Mouse (Mus musculus): ENCODE measurements at regions not wholly inside any gene's neighbourhood (a gene's known extent, or its start where the extent isn't known, plus 50 kb on each side); places are given as distances from the start of the nearest gene placed in this dataset.

GRCm38 (mm10) chr15:49335523-49336040, 4549.1 kb upstream of the Gm7489 start:
- no peaks in the 10 kb centered on the region for H3K27me3 ChIP-seq (ENCODE audit: control insufficient read depth, insufficient read depth, low read length)
- ATAC-seq (replicated peaks; ENCODE audit: insufficient number of reproducible peaks, low FRiP score, low TSS enrichment, low read depth) (no peak), DNase-seq (ENCODE audit: low spot score) (no peak)
- no peak overlapping the region for H3K9ac ChIP-seq (replicated peaks; ENCODE audit: low read length)
- H3K4me1 ChIP-seq (ENCODE audit: control insufficient read depth, insufficient read depth, low read length), result no peaks in the 10 kb centered on the region
- no peaks in the 10 kb centered on the region for H3K9me3 ChIP-seq (replicated peaks; ENCODE audit: control insufficient read depth, low read length)
- no peak overlapping the region for H3K4me3 ChIP-seq (ENCODE audit: low read depth, low read length)
- no peak overlapping the region for H3K4me2 ChIP-seq (ENCODE audit: low read depth, low read length)
- no peak overlapping the region for H3K27ac ChIP-seq (replicated peaks; ENCODE audit: low read depth, low read length)
- WGBS, result 82% methylated on average over 2 of the region's 2 CpGs
- H3K36me3 ChIP-seq (replicated peaks; ENCODE audit: control insufficient read depth, insufficient read depth, low read depth, low read length), result no peaks in the 10 kb centered on the region

GRCm38 (mm10) chr15:49347029-49347428, 4537.7 kb upstream of the Gm7489 start:
- DNase-seq (ENCODE audit: low spot score) (no peak), ATAC-seq (replicated peaks; ENCODE audit: insufficient number of reproducible peaks, low FRiP score, low TSS enrichment, low read depth) (no peak)
- 88% methylated on average over 1 of the region's 1 CpGs for WGBS
- no peaks in the 10 kb centered on the region for H3K4me1 ChIP-seq (ENCODE audit: control insufficient read depth, insufficient read depth, low read length)
- H3K4me2 ChIP-seq (ENCODE audit: low read depth, low read length), result no peak overlapping the region
- no peaks in the 10 kb centered on the region for H3K27me3 ChIP-seq (ENCODE audit: control insufficient read depth, insufficient read depth, low read length)
- H3K27ac ChIP-seq (replicated peaks; ENCODE audit: low read depth, low read length), result no peak overlapping the region
- no peak overlapping the region for H3K9ac ChIP-seq (replicated peaks; ENCODE audit: low read length)
- no peak overlapping the region for H3K4me3 ChIP-seq (ENCODE audit: low read depth, low read length)
- H3K36me3 ChIP-seq (replicated peaks; ENCODE audit: control insufficient read depth, insufficient read depth, low read depth, low read length), result no peaks in the 10 kb centered on the region
- H3K9me3 ChIP-seq (replicated peaks; ENCODE audit: control insufficient read depth, low read length), result no peaks in the 10 kb centered on the region

DNA sequence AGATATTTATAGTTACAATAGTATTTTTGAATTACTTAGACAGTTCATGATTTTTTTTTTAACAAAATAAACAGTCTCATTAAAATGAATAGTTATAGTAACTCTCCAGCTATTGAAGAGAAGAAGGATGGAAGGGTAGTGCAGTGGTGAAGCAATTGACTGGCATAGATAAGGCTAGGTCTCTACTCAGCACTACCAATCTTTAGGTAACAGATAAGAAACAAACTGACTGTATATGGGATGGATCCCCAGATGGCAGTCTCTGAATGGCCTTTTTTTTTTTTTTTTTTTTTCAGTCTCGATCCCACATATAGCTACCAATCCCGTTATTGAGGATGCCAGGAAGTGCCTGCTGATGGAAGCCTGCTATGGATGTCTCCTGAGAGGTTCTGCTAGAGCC, 4528.6 kb upstream of the Gm7489 start:
- Histone ChIP-seq H3K9me3 (replicated peaks; ENCODE audit: control insufficient read depth, low read length) (no peaks in the 10 kb centered on the region), H3K27ac (replicated peaks; ENCODE audit: low read depth, low read length) (no peak overlapping the region), H3K4me2 (ENCODE audit: low read depth, low read length) (no peak overlapping the region), H3K4me3 (ENCODE audit: low read depth, low read length) (no peak overlapping the region), H3K9ac (replicated peaks; ENCODE audit: low read length) (no peak overlapping the region), H3K27me3 (ENCODE audit: control insufficient read depth, insufficient read depth, low read length) (no peaks in the 10 kb centered on the region), H3K36me3 (replicated peaks; ENCODE audit: control insufficient read depth, insufficient read depth, low read depth, low read length) (no peaks in the 10 kb centered on the region), H3K4me1 (ENCODE audit: control insufficient read depth, insufficient read depth, low read length) (no peaks in the 10 kb centered on the region)
- WGBS, result 44% methylated on average over 2 of the region's 2 CpGs
- DNase-seq (ENCODE audit: low spot score) (no peak), ATAC-seq (replicated peaks; ENCODE audit: insufficient number of reproducible peaks, low FRiP score, low TSS enrichment, low read depth) (no peak)

- no peak overlapping the region for H3K27ac ChIP-seq (replicated peaks; ENCODE audit: low read depth, low read length)
- ATAC-seq (replicated peaks; ENCODE audit: insufficient number of reproducible peaks, low FRiP score, low TSS enrichment, low read depth) (no peak), DNase-seq (ENCODE audit: low spot score) (peak; percentile 46)
- no peak overlapping the region for H3K4me2 ChIP-seq (ENCODE audit: low read depth, low read length)
- no peaks in the 10 kb centered on the region for H3K36me3 ChIP-seq (replicated peaks; ENCODE audit: control insufficient read depth, insufficient read depth, low read depth, low read length)
- H3K9ac ChIP-seq (replicated peaks; ENCODE audit: low read length), result no peak overlapping the region
- WGBS, result 54% methylated on average over 1 of the region's 1 CpGs
- H3K27me3 ChIP-seq (ENCODE audit: control insufficient read depth, insufficient read depth, low read length), result no peaks in the 10 kb centered on the region
- H3K9me3 ChIP-seq (replicated peaks; ENCODE audit: control insufficient read depth, low read length), result no peaks in the 10 kb centered on the region
- no peaks in the 10 kb centered on the region for H3K4me1 ChIP-seq (ENCODE audit: control insufficient read depth, insufficient read depth, low read length)
- no peak overlapping the region for H3K4me3 ChIP-seq (ENCODE audit: low read depth, low read length)
Observed at GRCm38 (mm10) chr15:49395966-49396365, 4488.7 kb upstream of the Gm7489 start.

- no peaks in the 10 kb centered on the region for H3K36me3 ChIP-seq (replicated peaks; ENCODE audit: control insufficient read depth, insufficient read depth, low read depth, low read length)
- no peak for ATAC-seq (replicated peaks; ENCODE audit: insufficient number of reproducible peaks, low FRiP score, low TSS enrichment, low read depth)
- no peak overlapping the region for H3K9ac ChIP-seq (replicated peaks; ENCODE audit: low read length)
- no peaks in the 10 kb centered on the region for H3K4me1 ChIP-seq (ENCODE audit: control insufficient read depth, insufficient read depth, low read length)
- no peak overlapping the region for H3K27ac ChIP-seq (replicated peaks; ENCODE audit: low read depth, low read length)
- no peaks in the 10 kb centered on the region for H3K27me3 ChIP-seq (ENCODE audit: control insufficient read depth, insufficient read depth, low read length)
- no peak for DNase-seq (ENCODE audit: low spot score)
- no peaks in the 10 kb centered on the region for H3K9me3 ChIP-seq (replicated peaks; ENCODE audit: control insufficient read depth, low read length)
- H3K4me2 ChIP-seq (ENCODE audit: low read depth, low read length), result no peak overlapping the region
- no peak overlapping the region for H3K4me3 ChIP-seq (ENCODE audit: low read depth, low read length)
Observed at GRCm38 (mm10) chr15:49413665-49414064, 4471.0 kb upstream of the Gm7489 start.

- no peak for ATAC-seq (replicated peaks; ENCODE audit: insufficient number of reproducible peaks, low FRiP score, low TSS enrichment, low read depth)
- H3K4me3 ChIP-seq (ENCODE audit: low read depth, low read length), result no peak overlapping the region
- no peaks in the 10 kb centered on the region for H3K9me3 ChIP-seq (replicated peaks; ENCODE audit: control insufficient read depth, low read length)
- H3K27me3 ChIP-seq (ENCODE audit: control insufficient read depth, insufficient read depth, low read length), result no peaks in the 10 kb centered on the region
- no peaks in the 10 kb centered on the region for H3K36me3 ChIP-seq (replicated peaks; ENCODE audit: control insufficient read depth, insufficient read depth, low read depth, low read length)
- DNase-seq (ENCODE audit: low spot score), result no peak
- H3K4me1 ChIP-seq (ENCODE audit: control insufficient read depth, insufficient read depth, low read length), result no peaks in the 10 kb centered on the region
- no peak overlapping the region for H3K9ac ChIP-seq (replicated peaks; ENCODE audit: low read length)
- H3K27ac ChIP-seq (replicated peaks; ENCODE audit: low read depth, low read length), result no peak overlapping the region
- no peak overlapping the region for H3K4me2 ChIP-seq (ENCODE audit: low read depth, low read length)
Observed at GRCm38 (mm10) chr15:49451310-49451709, 4433.4 kb upstream of the Gm7489 start.

GRCm38 (mm10) chr15:49484582-49484981, 4400.1 kb upstream of the Gm7489 start:
- Histone ChIP-seq H3K4me2 (ENCODE audit: low read depth, low read length) (no peak overlapping the region), H3K9ac (replicated peaks; ENCODE audit: low read length) (no peak overlapping the region), H3K9me3 (replicated peaks; ENCODE audit: control insufficient read depth, low read length) (no peaks in the 10 kb centered on the region), H3K36me3 (replicated peaks; ENCODE audit: control insufficient read depth, insufficient read depth, low read depth, low read length) (no peaks in the 10 kb centered on the region), H3K27me3 (ENCODE audit: control insufficient read depth, insufficient read depth, low read length) (no peaks in the 10 kb centered on the region), H3K27ac (replicated peaks; ENCODE audit: low read depth, low read length) (no peak overlapping the region), H3K4me3 (ENCODE audit: low read depth, low read length) (no peak overlapping the region), H3K4me1 (ENCODE audit: control insufficient read depth, insufficient read depth, low read length) (no peaks in the 10 kb centered on the region)
- ATAC-seq (replicated peaks; ENCODE audit: insufficient number of reproducible peaks, low FRiP score, low TSS enrichment, low read depth) (no peak), DNase-seq (ENCODE audit: low spot score) (no peak)

GRCm38 (mm10) chr15:49492836-49493235, 4391.9 kb upstream of the Gm7489 start:
- H3K4me1 ChIP-seq (ENCODE audit: control insufficient read depth, insufficient read depth, low read length), result no peaks in the 10 kb centered on the region
- DNase-seq (ENCODE audit: low spot score), result peak; percentile 21
- H3K36me3 ChIP-seq (replicated peaks; ENCODE audit: control insufficient read depth, insufficient read depth, low read depth, low read length), result no peaks in the 10 kb centered on the region
- H3K27ac ChIP-seq (replicated peaks; ENCODE audit: low read depth, low read length), result no peak overlapping the region
- no peaks in the 10 kb centered on the region for H3K9me3 ChIP-seq (replicated peaks; ENCODE audit: control insufficient read depth, low read length)
- 46% methylated on average over 2 of the region's 2 CpGs for WGBS
- no peak overlapping the region for H3K4me2 ChIP-seq (ENCODE audit: low read depth, low read length)
- H3K4me3 ChIP-seq (ENCODE audit: low read depth, low read length), result no peak overlapping the region
- H3K9ac ChIP-seq (replicated peaks; ENCODE audit: low read length), result no peak overlapping the region
- no peak for ATAC-seq (replicated peaks; ENCODE audit: insufficient number of reproducible peaks, low FRiP score, low TSS enrichment, low read depth)
- no peaks in the 10 kb centered on the region for H3K27me3 ChIP-seq (ENCODE audit: control insufficient read depth, insufficient read depth, low read length)

Measured in embryonic facial prominence, embryonic 11.5 days (tissue).